Mouse (Mus musculus) gastrocnemius, postnatal 4 days (tissue): ENCODE data around the gene Bcl6b. TPM values are rescaled to one million over a fixed set of nuclear protein-coding genes. Genes with fewer than 3 reads are reported as not detected.

ENCODE experiments used
- DNase-seq, 2 experiments: peaks; one replicate each; pipeline ENCODE4 v3.0.0; 2021 to 2022; ENCODE audit warnings: low spot score in 2 of 2, mixed read lengths in 2 of 2
- total RNA-seq, 2 experiments: library from RNA; stranded (reverse); gene quantifications; 2 replicates each; pipeline ENCODE4 v1.2.3; 2021

Bcl6b gene
- total RNA-seq, 2 experiments from 2014 or later, result 20.2 to 22.2 TPM

DNA sequence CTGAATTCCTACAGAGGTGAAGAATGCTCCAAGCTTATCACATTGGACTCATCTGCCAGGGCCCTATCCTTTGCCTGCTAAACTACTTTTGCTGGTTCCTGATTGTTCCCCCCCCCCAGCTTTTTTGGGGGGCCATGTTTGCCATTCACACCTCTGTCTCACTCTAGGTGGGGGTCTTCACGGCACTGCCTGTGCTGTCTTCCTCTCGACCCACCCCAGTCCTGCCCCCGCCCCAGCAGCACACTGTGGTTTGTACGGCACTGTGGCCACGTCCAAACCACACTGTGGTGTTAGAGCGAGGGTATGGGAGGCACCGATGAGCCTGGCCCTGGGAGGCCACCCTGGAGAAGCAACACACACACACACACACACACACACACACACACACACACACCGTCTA is 4.9 kb upstream of the Bcl6b start:
- no peak for DNase-seq

DNA sequence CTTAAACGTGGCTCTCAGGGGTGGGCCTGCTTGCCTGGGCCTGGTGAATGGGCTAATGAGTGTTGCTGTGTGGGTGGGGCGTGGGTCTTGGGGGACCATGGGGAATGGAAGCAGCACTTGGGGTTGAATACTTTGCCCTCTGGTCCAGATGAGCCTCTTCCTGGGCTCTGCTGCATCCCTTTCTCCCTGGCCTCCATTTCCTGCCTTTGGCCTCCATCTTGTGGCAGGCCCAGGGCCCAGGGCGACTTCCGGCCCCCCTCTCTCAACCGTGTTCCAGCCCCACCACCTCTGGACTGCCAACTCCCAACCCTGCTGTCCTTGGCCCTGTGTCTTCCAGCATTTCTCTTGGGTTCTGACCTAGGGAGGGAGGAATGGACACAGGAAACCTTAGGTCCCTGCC is 4.4 kb upstream of the Bcl6b start:
- no peak for DNase-seq

DNA sequence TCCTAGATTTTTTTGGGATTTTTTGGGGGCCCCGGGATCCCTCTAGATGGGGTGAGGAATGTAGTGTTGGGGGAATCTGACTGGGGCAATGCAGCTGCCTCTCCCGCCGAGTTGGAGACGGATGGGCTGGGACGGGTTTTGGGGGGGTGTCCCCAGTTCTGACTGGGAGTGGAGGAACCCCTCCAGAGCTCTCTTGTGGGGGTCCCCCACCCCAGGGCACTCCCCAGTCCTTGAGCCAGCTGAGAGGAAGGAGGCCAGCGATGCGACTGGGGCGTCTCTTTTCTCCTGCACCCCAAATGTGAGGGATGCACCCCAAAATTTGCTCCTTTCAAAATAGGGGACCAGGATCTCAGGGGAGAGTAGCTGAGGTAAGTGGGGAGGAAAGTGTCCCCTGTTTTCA is 3.4 kb upstream of the Bcl6b start:
- DNase-seq, result no peak

DNA sequence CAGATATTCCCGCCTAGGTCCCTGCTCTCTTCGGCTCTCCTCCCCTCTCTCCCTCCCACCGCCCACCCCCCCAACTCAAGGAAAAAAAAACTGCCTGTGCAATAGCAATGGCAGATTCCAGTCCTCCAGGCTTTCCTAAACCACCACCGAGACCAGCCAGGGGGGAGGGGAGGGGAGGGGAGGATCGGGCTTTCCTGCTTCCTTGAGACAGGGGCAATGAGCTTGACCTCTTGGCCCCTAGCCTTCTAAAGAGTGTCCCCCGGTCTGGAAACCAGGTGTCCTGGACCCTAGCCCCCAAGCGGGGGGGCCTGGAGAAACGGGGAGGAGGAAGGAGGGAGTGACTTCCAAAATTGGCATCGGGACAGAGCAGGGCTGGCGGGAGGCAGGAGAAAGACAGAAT is 2.9 kb upstream of the Bcl6b start:
- DNase-seq, result peak in 1 of 2 experiments; percentile 66

DNA sequence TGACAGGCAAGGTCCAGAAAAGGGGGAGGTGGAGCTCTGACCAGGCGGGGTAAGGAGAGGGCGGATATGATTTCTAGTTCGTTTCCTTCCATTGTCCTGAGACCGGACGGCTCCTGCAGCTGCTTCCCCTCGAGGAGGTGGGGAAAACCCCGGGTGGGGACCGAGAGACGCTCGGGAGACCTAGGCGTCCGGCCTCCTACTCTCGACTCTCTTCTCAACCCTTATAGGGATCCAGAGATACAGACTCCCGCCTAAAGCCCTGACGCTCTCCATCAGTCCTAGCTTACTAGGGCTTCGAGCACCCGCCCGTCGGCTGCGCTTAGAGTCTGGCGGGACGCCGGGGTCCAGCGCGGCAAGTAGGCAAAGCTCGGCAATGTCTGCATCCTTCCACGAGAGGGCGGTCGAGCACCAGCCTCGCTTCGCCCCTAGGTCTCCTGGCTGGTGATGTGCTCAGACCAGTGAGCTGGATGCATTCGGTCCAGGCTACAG is 685 bp upstream of the Bcl6b start:
- peak; percentile 85 to 87 for DNase-seq

DNA sequence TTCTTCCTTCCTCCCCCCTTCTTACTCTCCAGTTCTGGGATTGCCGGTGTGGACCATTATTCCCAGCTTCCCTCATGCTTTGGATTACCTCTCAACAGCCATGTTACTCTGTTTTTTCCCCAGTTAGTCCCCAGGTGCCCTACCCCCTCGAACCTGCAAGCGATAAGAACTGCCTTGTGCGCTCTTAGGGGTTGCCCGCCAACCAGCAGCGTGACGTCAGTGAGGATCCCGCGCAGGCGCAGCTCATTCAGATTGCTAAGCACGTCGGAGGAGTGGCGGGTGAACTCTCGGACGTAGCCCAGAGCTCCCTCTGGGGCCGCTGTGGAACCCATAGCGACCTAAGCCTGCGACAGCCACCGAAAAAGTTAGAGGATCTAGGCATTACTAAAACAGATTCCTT is 770 bp downstream of the Bcl6b start:
- DNase-seq, result peak in 1 of 2 experiments; percentile 71

DNA sequence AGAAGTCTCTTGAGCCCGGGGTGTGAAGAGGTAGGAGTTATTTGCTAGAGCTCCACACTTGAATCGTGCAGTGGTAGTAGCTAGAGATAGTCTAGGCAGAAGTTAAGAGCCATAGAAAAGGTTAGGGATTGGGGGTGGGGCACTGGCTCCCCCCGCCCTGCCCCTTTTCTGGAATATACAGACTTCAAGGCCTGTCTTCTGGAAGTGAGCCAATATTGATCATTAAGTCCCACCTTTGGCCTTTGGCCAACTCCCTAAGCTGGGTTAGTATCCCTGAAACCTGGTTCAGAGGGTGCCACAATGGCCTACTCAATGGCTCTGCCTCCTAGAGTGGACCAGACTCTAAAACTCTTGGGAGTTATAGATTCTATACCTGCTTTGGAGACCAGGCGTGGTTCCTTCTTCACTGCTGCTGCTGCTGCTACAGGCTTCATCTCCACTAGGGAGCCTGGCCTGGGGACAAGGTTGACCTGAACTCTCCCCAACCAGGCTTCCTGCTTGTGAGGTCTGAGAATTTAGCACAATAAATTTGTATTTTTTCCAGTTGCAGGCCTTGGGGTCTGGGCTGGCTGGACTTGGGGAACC is 1.8 kb downstream of the Bcl6b start:
- DNase-seq, result no peak

DNA sequence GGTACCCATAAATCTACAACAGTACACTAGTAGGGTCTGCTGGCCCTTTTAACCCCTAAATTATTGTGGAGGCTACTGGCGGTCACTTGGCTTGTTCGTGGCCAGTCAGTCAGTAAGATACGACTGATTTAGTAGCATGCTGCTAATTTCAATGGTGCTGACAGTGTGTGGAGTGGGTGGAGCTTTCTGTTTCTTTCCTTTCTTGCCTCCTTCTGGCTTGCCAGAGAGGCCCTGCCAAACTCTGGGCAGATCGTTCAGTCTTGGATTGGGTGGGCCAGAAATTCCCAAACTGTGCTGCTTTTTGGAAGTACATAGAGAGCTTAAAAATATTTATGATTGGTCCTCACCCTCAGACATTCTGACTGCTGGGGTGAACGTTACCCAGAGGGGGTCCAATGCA is 2.5 kb downstream of the Bcl6b start:
- DNase-seq, result no peak

DNA sequence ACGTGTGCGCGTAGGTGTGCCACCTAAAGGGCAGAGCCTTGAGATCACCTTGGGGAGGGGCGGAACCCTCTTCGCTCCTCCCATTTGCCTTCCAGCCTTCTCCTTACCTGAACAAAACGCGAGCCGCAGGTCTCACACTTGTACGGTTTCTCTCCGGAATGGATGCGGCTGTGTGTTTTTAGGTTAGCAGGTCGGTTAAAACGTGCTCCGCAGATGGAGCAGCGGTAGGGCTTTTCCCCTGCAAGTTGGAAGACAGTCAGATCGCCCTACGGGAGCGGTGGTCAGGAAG is 3.1 kb downstream of the Bcl6b start:
- DNase-seq, result no peak

DNA sequence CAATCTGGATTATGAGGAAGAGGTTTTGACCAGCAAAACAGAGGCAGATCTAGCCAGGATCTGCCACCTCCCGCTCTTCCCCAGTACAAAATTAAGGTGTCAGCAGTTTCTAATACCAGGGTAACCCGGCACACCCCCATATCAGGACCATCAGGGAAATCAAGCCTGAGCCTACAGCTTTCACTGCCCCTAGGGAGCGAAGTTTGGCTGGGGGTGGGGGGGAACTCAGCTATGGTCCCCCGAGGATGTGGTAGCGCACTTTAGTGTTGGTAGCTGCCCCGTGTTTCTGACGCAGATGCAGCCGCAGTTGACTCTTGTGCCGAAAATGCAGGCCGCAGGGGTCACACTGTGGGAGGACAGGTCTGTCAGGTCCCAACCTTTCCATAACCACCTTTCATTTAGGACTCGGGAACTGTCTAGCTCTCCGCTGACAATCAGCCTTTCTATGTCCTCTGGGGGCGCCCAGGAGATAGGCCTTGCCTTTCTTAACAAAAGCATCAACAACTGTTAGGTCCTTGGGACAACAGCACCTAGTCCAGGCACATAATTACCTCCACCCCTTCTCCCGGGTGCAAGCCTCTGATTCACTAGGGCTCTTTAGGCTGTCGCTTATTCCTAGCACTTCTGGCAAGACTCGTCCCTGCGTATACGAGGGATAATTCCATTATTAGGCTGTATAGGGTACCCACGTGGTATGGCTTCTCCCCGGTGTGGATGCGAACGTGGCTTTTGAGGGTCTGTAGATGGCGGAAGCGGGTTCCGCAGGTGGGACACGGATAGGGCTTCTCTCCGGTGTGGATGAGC is 3.6 kb downstream of the Bcl6b start:
- DNase-seq, result no peak

DNA sequence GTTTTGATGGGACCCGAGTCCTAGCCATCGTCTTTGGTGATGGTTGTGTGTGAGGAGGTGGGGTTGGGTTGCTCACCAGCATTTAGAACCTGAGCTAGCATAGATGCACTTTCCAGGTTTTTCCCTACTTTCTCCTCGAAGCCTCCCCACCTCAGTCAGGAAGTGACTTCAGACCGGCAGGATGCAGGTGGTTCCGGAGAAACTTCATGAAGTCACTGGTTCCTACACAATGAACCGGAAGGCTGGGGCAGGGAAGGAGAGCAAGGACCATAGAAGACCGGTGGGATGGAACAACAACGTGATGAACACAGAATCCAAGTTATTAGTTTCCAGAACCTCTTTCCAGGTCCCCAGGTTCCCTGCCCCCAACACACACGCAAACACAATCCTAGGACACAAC is 5.9 kb downstream of the Bcl6b start:
- DNase-seq, result no peak

DNA sequence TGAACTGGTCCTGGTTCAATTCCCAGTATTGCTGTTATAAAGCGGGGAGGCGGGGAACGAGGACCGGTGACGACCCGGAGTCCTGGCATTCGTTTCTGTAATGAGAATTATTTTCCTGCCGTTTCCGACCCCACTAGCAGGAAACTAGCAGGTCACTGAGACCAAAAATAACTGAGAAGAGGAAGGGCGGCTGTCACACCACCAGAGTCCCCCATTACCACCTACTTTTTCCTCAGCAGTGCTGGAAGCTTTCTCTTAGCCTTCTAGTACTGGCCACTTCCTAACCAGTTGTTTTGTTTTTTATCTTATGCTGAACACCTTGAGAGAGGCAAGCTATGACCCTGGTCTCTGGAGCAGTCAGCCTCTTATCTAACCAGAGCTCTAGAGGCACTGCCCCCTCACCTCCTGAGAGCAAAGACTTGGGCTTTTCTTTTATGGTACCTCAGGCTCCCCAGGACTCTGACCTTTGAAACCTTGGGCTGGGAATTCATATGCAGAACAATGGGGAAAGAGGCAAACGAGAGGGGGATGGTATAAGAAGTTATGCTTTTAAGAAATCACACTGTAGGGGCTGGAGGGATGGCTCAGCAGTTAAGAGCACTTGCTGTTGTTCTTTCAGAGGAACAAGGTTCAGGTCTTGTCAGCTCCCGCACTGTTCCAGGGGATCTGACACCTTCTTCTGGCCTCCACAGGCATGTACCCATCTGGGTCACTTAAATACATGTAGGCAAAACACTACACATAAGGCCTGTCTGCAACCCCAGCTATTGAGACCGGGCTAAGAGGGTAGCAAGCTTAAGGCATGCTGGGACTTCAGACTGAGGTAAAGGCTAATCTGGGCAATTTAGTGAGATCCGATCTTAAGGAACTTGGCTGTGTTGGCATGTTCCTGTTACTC is 7.7 kb downstream of the Bcl6b start:
- DNase-seq, result no peak

DNA sequence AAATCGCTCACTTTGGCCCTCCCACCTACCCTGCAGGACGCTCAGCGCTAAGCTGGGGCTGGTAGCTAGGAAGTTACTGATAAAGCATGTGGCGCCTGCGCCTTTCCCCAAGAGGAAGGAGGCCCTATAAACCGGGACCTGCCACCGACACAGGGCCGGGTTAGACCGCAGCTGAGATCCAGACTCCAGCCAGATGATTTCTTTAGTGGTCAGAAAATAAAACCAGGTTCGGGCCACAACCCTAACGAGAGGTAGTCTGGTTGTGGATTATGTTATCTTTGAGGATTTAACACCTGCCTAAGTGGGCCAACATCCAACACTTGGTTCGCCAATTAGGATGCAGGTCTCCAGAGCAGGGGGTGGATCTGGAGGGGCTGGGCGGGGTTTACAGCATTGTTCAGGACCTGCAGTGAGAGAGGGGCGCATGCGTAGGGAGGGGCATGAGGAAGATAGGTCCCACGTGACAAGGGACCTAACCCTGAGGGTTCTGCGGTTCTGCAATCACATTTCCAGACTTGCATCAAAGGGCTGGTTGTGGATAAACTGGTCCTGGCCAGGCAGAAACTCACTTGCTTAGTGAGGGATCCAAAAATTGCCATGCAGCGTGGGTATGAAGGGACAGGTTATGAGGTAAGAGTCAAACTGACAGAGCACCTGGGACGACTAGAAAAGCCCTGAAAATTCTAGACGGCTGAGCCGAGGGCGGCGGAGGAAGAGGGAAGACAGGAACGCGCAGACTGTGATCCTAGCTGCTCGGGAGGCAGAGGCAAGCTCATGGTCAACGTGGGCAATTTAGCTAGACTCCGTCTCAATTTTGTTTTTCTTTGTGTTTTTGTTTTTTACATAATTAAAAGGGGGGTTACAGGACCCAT is 8.6 kb downstream of the Bcl6b start, which contains the start of gene Slc16a13:
Gene Slc16a13, minus strand, starts transcription at position 334 of the 872 bp plus-strand sequence.
- DNase-seq, result peak in 1 of 2 experiments; percentile 81

DNA sequence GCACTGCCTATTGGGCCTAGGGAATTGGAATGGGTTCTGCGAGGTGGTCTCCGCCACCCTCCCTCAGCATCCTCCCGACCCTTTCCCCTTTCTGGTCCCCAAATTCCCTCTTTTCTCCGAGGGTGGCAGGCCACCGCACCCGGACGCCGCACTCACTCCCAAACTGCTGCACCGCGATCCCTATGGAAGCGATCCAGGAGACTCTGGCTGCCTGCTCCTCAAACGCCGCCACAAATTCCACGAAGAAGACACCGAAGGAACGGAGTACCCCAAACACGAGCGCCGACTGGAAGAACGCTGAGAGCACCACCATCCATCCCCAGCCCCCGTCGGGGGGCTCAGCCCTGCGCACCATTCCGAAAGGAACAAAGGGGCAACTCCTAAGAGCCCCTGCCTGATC is 9.3 kb downstream of the Bcl6b start:
- DNase-seq, result no peak

DNA sequence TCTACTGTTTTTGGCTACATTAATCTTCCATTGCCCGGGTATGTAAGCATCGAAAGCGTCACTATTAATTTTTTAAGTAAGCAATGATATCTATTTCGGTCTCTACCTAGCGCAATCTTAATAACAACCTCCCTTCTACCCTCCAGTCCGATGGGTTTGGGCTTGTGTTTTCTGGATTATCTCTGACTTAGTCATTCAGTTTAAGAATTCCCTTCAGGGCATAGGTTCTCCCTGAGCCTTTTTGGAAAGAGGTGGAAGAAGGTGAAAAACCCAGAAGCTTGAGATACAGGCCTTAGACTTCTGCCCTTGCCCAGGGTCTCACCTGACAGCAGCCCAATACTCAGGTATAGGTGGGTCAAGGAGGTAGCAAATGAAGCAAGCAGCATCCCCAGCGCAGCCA is 9.7 kb downstream of the Bcl6b start:
- DNase-seq, result no peak

DNA sequence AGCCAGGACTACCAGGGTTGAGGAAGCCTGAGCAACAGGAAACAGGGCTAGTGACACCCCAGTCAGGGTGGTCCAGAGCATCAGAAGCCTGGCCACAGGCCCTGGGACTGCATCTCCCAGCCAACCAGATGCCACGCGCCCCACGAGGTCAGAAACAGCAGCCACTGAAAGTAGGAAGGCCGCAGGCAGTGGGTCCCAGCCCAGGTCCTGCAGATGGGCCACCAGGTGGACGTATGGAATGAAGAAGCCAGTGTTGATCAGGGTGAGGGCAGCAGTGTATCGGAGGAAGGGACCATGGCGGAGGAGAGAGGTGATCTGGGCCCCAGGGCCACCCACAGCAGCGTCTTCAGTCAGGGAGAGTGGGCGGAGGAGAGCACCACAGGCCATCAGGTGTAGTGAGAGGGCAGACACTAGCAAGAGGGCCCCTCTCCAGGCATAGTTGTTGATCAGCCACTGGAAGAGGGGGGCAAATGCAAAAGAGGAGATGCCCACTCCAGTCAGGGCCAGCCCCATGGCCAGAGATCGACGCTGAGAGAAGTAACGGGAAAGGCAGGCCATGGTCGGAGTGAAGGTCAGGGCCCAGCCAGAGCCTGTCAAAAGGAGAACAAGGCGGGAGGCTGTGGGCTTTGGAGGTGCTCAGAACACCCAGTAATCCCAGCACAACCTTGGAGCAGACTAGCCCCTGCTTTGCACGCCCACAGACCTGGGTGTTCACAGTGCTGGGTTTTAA is 10.7 kb downstream of the Bcl6b start:
- no peak for DNase-seq

DNA sequence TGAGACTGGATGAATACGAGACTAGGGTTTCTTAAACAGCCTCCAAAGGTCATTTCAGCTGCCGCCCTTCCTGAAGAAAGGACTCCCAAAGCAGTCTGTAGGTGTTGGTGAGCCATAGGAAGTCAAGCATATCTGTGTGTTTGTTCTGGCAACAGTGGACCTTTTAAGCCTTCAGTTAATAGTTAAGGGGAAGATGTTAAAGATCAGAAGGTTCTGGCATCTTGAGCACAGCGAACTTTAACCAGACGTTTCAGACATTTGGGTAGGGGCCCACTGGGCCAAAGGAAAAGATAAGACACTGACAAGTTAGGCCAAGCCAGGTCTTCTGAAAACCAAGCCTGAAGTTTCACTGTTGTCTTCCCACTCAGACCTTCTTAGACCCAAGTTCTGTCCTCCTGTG is 11.6 kb downstream of the Bcl6b start:
- no peak for DNase-seq

DNA sequence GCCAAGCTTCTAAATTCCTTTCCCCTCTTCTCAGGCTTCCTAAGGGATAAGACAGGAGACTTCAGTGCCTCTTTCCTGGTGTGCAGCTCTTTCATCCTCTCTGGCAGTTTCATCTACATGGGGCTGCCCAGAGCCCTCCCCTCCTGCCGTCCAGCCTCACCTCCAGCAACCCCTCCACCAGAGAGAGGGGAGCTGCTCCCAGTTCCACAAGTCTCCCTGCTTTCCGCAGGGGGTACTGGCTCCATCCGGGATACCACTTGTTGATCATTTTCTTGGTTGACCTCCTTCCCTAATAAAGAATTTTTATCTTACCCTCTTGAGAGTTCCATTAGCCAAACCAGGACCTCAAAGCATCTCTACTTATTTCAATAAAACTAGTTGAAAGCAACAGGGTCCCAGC is 13.5 kb downstream of the Bcl6b start:
- no peak for DNase-seq

DNA sequence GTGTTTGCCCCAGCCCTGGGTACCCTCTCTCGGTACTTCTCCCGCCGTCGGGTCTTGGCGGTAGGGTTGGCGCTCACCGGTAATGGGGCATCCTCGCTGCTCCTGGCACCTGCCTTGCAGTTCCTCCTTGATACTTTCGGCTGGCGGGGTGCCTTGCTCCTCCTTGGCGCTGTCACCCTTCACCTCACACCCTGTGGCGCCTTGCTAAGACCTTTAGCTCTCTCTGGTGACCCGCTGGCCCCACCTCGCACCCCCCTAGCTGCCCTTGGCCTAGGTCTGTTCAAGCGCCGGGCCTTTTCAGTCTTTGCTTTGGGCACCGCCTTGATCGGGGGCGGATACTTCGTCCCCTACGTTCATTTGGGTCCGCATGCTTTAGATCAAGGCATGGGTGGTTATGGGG is 14.3 kb downstream of the Bcl6b start:
- DNase-seq, result no peak

DNA sequence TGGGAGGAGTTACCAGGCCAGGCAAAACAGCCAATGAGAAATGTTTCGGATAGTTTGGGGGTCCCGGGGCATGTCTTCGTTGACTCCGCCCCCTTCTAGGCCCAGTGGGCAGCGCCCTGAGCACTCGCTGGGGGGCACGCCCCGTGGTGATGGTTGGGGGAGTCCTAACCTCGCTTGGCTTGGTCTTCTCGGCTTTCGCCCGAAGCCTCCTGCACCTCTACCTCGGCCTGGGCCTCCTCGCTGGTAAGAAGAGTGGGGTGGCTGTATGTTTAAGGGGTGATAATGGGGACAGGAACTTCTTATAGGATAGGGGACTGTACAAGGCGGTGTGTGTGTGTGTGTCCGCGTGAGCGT is 14.8 kb downstream of the Bcl6b start:
- no peak for DNase-seq
